Mouse (Mus musculus): ENCODE results near the gene Plpp6.
A peak's percentile ranks its signal among the peaks of the same experiment; 100 is the strongest.

The Plpp6 gene

GRCm38 (mm10) chr19:28963842-28964551 lies at the start of gene Plpp6:
Gene Plpp6 (plus strand): TSS chr19:28963953.
- DNase-seq: peak; percentile 92 to 95

GRCm38 (mm10) chr19:28914598-28914997 lies 49.2 kb upstream of the Plpp6 start:
- DNase-seq: no peak

DNA sequence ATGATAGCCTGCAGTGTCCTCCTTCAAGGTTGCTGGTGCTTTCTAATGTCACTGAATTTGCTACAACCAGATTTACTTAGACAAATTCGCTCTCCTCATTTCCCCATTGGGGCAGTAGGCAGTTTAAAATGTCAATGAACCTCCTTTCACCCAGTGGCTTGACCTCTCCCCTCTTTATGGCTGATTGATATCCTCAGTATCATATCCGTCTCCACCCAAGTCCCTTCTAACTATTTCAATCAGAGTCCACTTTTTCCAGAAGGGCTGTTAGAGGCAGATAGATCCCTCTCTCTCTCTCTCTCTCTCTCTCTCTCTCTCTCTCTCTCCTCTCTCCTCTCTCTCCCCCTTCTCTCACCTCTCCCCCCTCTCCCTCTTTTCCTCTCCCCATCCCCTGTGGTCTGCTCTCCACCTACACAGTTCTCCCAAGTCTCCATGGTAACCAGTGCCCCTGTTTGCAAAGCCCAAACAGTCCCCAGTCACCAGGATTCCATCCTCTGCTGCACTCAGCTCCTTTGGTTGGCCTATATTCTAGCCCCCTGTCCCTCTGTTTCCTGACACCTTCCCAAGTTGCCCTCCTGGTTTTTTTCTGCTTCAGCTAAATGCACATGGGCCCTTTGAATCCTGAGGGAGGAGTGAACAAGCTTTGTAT lies 48.0 kb upstream of the Plpp6 start:
- no peak for DNase-seq

GRCm38 (mm10) chr19:28916492-28916891 lies 47.3 kb upstream of the Plpp6 start:
- DNase-seq: no peak

DNA sequence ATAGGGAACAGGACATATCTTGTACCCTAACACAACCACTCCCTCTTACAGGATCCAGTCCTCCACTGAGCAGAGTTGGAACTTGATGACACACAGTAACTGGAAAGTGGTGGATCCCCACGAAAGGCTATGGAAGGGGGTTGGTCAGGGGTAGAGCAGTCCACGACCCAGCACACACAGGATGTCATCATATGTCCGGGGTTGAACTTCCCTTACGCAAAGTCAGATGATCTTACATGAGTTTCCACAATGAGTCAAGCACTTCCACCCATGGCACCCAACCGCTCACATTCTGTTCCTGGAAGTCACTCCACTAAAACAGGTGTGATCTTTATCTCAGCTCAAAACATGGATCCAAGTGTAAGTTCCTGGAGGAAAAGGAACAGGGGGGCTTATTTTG lies 45.9 kb upstream of the Plpp6 start:
- no peak for DNase-seq

GRCm38 (mm10) chr19:28926366-28926765 lies 37.4 kb upstream of the Plpp6 start:
- no peak for DNase-seq

DNA sequence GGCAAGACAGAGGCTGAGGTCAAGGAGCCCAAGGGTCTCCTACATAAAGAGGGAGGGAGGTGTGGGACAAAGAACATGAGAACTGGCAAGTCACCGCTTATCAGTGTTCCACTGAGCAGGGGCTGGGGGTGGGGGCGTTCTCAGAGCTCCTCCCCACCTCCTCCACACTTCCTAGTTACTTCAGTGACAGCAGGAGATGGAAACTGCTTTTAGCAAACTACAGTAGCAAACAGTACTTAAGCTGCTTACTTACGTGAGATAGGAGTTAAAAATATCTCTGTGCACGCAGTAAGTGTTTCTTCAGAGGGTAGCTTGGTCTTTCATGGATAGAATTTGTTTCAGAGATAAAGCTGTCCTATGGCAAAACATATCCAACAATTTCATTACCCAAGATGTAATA lies 36.4 kb upstream of the Plpp6 start:
- DNase-seq: no peak

DNA sequence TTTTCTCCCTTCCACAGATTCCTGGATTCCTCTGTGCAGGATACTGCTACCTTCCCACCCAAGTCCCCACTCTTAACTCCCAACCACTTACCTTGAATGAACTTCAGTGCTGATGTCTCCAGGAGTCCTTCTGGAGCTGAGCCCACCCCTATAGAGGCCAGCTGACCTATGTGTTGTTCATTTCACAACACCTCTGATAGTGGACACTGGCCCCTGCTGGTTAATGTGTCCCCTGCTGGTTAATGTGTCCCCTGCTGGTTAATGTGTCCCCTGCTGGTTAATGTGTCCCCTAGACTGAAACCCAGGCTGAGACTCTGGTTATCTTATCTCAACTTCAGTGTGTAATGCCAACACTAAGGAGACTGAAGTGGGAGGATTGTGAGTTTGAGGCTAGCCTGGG lies 34.7 kb upstream of the Plpp6 start:
- DNase-seq: no peak

DNA sequence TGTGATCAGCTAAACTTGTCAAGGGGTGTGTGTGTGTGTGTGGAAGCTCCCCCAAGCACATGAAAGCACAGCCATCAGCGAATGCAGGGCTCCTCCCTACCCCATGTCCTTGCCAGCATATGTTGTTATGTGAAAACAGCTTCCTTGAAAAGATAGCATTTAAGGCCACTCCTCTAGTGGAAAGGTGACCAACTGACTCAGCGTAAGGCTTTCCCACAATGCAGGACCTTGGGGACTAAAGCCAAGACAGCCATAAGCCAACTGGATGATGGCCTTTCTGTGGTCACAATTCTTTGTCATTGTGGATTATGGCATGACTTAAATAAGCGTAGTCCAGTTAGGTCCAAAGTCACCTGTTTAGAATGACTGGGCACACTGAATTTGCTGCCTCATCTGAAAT lies 28.9 kb upstream of the Plpp6 start:
- DNase-seq: no peak

DNA sequence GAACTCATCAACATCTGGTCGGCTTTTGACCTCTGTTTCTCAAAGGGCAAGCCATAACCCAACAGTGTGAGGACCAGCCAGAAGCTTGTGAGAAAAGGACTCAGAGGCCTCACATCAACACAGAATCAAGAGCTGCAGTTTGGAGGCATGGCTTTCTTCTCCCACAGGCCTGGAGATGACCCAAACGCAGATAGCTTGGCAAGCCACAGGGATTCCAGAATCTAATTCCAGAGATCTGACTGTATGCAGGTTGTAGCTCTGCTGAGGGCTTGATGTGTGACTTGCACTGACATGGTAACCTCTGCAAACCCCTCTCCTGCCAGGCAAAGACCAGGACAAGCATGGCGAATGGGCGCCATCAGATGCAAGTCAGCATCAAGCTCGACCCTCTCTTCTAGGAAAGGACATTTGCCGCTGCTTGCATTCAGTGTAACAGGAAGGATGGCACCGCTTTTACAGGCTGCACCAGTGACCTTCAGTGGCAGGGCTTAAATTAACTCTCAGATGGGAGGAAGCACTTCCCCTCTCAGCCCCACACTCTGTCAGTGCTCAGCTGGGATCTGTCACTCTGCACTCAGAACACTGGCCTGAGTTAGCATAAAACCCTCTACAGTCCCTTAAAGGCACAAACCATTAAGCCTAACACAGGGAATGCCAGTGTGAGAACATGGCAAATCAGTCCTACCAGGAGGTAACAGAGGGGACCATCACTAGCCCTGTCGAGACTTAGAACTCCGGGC lies 23.4 kb upstream of the Plpp6 start:
- DNase-seq: peak; percentile 45 to 58

DNA sequence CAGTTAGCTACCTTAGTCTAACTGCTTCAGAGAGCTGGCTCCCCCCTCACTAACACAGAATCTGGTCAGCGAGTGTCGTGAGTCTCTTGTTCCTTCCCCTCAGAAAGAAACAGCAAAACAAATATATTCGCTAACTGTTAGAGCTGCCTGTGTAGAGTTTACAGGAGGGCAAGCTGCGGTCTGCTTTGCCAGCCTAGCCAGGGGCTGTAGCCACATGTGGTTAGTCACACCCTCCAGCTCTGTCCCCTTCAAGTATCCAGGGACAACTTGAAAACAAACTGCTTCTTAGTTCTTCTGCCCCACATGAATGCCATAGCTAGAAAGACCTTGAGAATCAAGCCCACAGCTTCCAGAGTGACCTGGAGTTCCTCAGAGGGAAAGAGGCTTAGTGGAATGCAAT lies 22.5 kb upstream of the Plpp6 start:
- DNase-seq: no peak

DNA sequence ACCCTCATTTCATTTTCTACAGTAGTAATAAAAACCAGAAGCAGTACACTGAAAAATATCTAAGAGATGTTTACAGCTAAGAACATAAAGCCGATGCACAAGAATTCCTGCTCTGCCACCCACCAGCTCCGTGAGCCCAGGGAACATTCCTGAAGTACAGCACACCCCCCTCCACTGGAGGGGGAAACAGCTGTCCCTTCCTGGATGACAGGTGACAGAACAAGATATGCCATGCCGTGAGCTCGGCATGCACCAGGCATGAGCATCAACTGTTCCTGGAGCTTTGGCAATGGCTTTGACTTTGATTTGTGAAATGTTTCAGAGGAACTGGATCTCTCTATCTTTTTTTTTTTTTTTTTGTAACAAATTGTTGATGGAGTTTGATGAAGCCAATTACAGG lies 17.0 kb upstream of the Plpp6 start:
- DNase-seq: no peak

- no peak for DNase-seq
Measured at GRCm38 (mm10) chr19:28947311-28947710, 16.4 kb upstream of the Plpp6 start.

- DNase-seq: no peak
Measured at GRCm38 (mm10) chr19:28951251-28951650, 12.5 kb upstream of the Plpp6 start.

DNA sequence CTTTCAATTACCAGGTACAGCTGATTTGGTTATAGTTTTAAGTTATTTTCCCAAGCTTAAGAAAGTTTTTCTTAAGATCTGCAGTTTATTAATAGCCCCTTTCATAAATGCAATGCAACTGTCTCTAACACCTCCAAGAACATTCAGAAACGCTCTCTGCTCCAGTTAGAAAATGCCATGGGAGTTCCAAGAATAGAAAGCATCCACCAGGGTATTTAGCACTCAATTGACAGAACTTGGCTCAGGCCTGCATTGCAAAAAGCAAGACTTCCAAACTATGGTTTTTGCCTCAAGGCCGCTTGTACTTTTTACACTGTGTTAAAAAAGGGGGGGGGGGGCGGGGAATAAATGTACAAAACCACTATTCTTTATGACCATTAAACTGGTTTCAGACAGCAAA lies 640 bp upstream of the Plpp6 start:
- no peak for DNase-seq

DNA sequence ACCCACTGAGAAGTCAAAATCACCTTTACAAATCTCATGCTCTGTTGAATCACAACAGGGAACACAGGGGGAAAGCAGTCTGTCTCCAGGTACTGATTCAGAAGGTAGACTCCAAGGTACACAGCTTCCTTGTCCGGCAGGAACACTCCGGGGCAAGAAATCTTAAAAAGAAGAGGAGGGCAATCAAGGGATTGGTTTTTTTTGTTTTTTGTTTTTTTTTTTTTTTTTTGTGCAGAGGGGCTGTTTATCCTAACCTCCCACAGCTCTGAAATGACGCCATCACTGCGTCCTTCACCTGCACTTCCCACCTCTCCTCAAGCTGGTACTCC lies 276 bp upstream of the Plpp6 start:
- DNase-seq: no peak

DNA sequence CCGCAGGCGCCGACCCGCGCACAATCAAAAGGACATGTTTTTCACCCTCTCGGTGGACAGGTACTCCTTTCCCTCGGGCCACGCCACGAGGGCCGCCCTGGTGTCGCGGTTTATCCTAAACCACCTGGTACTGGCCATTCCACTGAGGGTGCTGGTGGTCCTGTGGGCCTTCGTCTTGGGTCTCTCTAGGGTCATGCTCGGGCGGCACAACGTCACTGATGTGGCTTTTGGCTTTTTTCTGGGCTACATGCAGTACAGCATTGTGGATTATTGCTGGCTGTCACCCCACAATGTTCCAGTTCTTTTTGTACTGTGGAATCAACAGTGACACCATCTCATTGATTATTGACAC lies 775 bp downstream of the Plpp6 start:
- no peak for DNase-seq

DNA sequence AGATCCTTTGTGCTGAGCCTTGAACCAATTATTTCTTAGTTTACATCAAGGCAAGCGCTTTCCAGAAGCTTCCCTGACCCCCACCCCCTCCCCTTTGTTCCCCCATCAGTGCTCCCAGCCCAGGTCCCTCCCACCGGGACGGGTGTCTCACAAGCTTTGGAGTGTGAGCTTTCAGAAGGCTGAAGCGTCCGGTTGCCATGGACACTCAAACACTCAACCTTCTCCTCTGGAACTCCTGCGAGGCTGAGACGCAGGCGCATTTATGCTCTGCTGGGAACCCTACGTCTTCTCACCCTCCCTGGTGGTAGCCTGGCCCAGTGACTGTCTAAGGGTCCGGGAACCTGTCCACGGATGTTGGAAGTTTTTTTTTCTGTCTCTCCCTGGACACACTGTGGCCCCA lies 3.9 kb downstream of the Plpp6 start, which contains the start of gene 4430402I18Rik:
Gene 4430402I18Rik, minus strand, starts transcription at position 149 of the 400 bp plus-strand sequence.
- DNase-seq: peak; percentile 62 to 79

DNA sequence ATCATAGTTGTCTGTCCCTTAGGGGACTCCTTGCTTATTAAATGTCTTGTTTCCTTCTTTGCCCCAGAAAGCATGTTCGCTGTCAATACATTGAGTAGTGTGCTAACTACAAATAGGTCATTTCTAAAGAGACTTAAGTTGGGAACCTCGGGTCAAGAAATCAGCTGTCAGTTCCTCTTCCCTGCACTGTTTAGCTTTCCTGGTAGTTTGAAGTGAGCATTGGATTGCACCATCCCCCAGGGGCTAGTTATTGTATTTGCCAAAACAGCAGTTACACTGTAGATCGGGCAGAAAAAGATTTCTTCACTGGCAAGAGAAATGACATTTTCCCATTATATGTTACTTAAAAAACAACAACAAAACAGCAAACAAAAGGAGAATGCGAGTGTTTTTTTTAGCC lies 4.4 kb downstream of the Plpp6 start:
- no peak for DNase-seq

GRCm38 (mm10) chr19:28969231-28969630 lies 5.5 kb downstream of the Plpp6 start:
- no peak for DNase-seq

DNA sequence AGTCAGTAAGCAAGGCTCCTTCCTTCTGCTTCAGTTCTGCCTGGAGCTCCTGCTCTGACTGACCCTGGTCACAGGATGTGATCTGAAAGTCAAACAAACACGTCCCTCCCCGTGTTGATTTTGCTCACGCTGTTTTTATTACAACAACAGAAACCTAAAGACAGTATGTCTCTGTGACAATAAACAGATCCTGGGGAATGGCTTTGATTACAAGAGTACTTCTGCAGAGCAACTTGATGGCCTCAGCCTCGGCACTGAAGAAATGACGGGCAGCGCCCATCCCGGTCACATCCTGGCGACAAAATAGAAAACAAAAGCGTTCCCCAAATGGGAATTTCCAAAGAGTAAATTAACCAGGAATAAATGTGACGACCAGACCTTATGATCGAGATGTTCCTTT lies 6.5 kb downstream of the Plpp6 start:
- no peak for DNase-seq

DNA sequence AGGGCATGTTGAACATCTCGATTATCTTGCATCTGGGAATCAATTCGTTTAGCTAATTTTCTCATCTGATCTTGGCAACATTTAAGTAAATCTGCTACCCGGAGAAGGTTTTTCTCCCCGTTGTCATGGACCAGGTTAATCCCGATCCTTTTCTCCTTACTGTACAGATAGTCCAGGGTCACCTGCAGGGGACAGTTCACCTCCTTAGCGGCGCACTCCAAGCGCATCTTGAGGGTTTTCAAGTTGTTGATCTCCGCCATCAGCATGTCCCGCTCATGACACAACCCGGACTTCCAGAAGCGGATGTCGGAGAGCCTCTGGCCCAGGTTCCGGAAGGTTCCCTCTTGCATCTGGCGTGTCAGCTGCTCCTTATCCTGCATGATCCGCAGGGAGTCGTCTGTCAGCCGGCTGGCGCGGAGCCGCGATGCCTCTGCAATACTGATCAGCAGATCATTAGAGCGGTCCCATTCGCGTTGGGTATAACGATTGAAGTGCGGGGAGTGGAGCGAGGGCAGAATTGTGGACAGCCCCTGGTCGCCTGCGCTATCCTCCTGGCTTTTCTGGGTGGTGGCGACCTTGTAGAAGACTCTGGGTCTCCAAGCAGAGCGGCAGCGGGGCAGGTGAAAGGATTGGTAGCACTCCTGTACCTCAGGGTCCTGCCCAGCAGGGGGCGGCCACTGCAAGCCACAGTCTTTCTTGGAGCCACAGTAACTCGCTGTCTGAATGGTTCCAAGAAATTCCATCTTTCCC lies 11.3 kb downstream of the Plpp6 start:
- peak; percentile 81 to 86 for DNase-seq

DNA sequence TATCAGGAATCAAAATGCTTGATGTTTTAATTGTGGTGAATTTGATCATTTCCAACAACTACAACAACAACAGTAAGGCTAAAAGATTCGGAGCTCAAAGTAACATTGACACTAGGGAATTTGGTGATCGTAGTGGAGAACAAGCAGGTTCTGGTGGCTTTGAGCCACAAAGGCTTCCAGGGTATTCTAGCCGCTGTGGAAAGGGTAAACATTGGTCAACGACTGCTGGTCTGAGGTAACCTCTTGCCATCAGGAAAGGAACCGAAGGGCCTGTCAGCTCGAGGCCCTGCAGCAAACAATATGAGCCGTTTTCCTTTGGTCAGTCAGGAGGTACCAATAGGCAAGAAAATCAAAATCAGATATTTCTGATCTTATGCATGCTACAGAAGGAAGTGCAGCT lies 18.9 kb downstream of the Plpp6 start:
- no peak for DNase-seq

GRCm38 (mm10) chr19:28989515-28989914 lies 25.8 kb downstream of the Plpp6 start:
- no peak for DNase-seq
